Mouse (Mus musculus) liver, postnatal 0 days (tissue): Measurements from ENCODE around the gene Srgap1.

Experiments
- CTCF ChIP-seq: sonication (generic); IDR thresholded peaks from 2 replicates; pipeline ENCODE4 v1.5.1; 2016; ENCODE audit warnings: antibody characterized with exemption, low read depth
- EP300 ChIP-seq: IDR thresholded peaks from 2 replicates; pipeline ENCODE4 v1.6.1; 2016; ENCODE audit warnings: antibody characterized with exemption, low read depth, mild to moderate bottlenecking

GRCm38 (mm10) chr10:121829034-121829433 is 218.1 kb downstream of the Srgap1 start:
- TF ChIP-seq CTCF (no peak), EP300 (no peak)
